Comparison of ENCODE assay signal across 8 mouse cellular contexts in the genomic region with DNA sequence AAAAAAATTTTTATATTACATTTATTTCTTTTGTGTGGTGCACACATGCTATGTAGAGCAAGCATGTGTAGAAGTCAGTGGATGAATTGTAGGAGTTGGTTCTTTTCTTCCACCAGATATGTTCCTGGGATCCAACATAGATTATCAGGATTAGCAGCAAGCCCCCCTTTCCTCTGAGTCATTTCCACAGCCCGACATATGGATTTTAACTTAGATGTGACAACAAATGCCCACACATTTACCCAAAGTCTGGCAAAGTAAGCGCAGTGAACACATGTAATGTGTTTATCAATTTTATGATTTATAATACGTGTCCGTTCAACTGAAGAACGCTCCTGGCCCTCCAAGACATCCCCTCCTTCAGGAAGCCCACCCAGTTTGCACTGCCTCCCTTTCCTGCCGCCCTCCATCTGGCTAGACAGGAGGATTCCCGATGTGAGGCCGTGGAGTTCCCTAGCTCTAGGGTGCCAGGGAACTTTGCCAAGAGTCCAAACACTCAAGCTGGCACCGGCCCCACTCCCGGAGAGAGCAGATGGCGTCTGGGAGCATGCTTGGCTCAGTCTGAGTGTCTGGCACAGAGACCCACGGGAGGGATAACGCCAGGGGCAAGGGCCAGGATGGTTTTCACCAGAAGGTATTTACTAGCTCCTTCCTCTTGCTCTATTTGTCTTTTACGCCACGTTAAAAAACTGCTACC. TPM values are rescaled to one million over a fixed set of nuclear protein-coding genes. Genes with fewer than 3 reads are reported as not detected.
A peak's percentile ranks its signal among the peaks of the same experiment; 100 is the strongest.
DNase-seq lines count a peak whose midpoint lies in the region; TF ChIP-seq lines count a peak whose summit lies in the region.

No protein-coding gene starts in this region.

- H3K4me1 ChIP-seq in lung, adult 2 months (ENCODE audit: control insufficient read depth, insufficient read depth, low read length), result peaks cover 5% of the 10 kb centered on the region

- 16% methylated on average over 15 of the region's 15 CpGs for WGBS in lung, adult 2 months

- TF ChIP-seq CTCF in lung, adult 2 months (IDR thresholded peaks at IDR 0.05; ENCODE audit: insufficient read depth, low read length), result no peak

- TF ChIP-seq POLR2A in lung, adult 2 months (IDR thresholded peaks at IDR 0.05; ENCODE audit: borderline replicate concordance, extremely low read depth, low read depth, low read length), result no peak

- H3K4me3 ChIP-seq in lung, adult 2 months (replicated peaks; ENCODE audit: extremely low read depth, low read depth, low read length), result no peak overlapping the region

- DNase-seq in MN1 (ENCODE audit: low spot score), result peak; percentile 93
- peak; percentile 78 to 83 for DNase-seq in adrenal gland, postnatal 36 days
- DNase-seq in frontal cortex, postnatal 14 days (ENCODE audit: low spot score in 2 of 2), result peak; percentile 86
- DNase-seq in kidney, adult 9 months, result peak; percentile 95
- peak; percentile 86 for DNase-seq in lung, adult 2 months
- peak; percentile 92 to 94 for DNase-seq in right cerebral cortex, adult 2 months (ENCODE audit: low spot score in 2 of 2)
- no peak for DNase-seq in embryo, embryonic 10 days (ENCODE audit: low spot score)
- no peak for DNase-seq in embryo, embryonic 10.5 days (ENCODE audit: low spot score)

RNA-seq across cellular contexts. Expression of a gene that starts 1.3 kb away (rescaled TPM):
- total RNA-seq in adrenal gland, postnatal 36 days (2021), result not detected
- polyA plus RNA-seq in lung, adult 2 months (2012; rRNA removed), result 0.37 and 0.86 TPM in 2 replicates

RNA-seq across cellular contexts. Expression of a gene that starts 4.3 kb away (rescaled TPM):
- total RNA-seq in adrenal gland, postnatal 36 days (2021), result 10 to 100 TPM; 15.3 to 18.0 TPM
- 51.7 and 53.4 TPM in 2 replicates for polyA plus RNA-seq in lung, adult 2 months (2012; rRNA removed)

RNA-seq across cellular contexts. Expression of a gene that starts 10.6 kb away (rescaled TPM):
- 10 to 100 TPM; 35.5 to 48.9 TPM for total RNA-seq in adrenal gland, postnatal 36 days (2021)
- 68.3 and 71.1 TPM in 2 replicates for polyA plus RNA-seq in lung, adult 2 months (2012; rRNA removed)

RNA-seq across cellular contexts. Expression of a gene that starts 17.3 kb away (rescaled TPM):
- total RNA-seq in adrenal gland, postnatal 36 days (2021), result 10 to 100 TPM; 39.6 to 54.0 TPM
- polyA plus RNA-seq in lung, adult 2 months (2012; rRNA removed), result 53.1 and 60.8 TPM in 2 replicates

RNA-seq across cellular contexts. Expression of a gene that starts 17.5 kb away (rescaled TPM):
- 100 to 1,000 TPM; 176 to 245 TPM for total RNA-seq in adrenal gland, postnatal 36 days (2021)
- polyA plus RNA-seq in lung, adult 2 months (2012; rRNA removed), result 140 and 143 TPM in 2 replicates

Comparison
In these comparisons a context has a peak if more than half of its experiments do, and no peak if none do; other contexts are left out.
1. DNase-seq: peak in MN1 (single experiment), adrenal gland, postnatal 36 days (2 of 2), frontal cortex, postnatal 14 days (2 of 2), kidney, adult 9 months (single experiment), lung, adult 2 months (single experiment) and right cerebral cortex, adult 2 months (2 of 2); none in embryo, embryonic 10 days (single experiment) and embryo, embryonic 10.5 days (single experiment).